Mouse (Mus musculus): ENCODE data around the gene Gmeb2.

Gmeb2 gene

GRCm38 (mm10) chr2:181274639-181275038 is 13.2 kb downstream of the Gmeb2 start:
- no peak for DNase-seq (ENCODE audit: low spot score)

- DNase-seq (ENCODE audit: low spot score), result no peak
These were observed 14.0 kb downstream of the Gmeb2 start for GRCm38 (mm10) chr2:181273829-181274228.

GRCm38 (mm10) chr2:181272092-181272491 is 15.7 kb downstream of the Gmeb2 start:
- DNase-seq (ENCODE audit: low spot score), result no peak

DNA sequence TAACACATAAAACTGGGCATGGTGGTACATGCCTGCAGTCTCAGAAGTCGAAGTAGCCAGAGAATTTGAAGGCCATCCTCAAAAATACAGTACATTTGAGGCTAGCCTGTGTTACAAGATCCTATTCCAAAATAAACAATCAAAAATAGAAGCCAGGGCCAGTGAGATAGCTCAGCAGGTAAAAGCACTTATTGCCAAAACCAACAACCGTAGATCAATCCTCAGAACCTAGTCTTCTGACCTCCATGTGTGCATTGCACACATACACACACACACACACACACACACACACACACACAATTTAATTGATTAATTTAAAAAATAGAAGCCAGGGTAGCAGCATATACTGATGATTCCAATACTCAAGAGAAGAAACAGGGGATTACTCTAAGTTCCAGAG is 21.0 kb downstream of the Gmeb2 start:
- no peak for DNase-seq (ENCODE audit: low spot score)

GRCm38 (mm10) chr2:181253248-181253647 is 34.6 kb downstream of the Gmeb2 start:
- DNase-seq (ENCODE audit: low spot score), result no peak

DNA sequence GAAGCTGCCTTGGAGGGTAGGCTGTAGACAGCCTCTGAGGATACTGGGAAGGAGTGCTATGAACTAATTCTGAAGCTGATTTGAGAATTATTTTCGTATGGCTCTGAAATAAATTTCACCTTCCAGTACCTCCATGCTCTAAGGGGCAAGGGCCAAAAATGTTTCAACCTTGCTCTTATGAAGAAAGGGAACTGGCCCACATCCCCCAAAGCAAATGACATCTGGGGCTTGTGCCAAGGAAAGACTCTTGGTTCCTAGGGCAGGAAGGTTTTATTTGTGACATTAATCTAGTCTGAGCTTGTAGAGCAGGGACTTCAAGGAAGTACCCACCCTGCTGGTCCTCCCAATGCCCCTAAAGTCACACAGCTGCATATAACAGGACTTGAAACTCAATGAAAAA is 36.0 kb downstream of the Gmeb2 start:
- no peak for DNase-seq (ENCODE audit: low spot score)

GRCm38 (mm10) chr2:181249217-181249616 is 38.6 kb downstream of the Gmeb2 start:
- peak; percentile 71 for DNase-seq (ENCODE audit: low spot score)

GRCm38 (mm10) chr2:181245031-181245430 is 42.8 kb downstream of the Gmeb2 start:
- DNase-seq (ENCODE audit: low spot score), result peak; percentile 38

- DNase-seq (ENCODE audit: low spot score), result peak; percentile 74
These were observed 44.0 kb downstream of the Gmeb2 start for GRCm38 (mm10) chr2:181243706-181244394.

- no peak for DNase-seq (ENCODE audit: low spot score)
These were observed 45.5 kb downstream of the Gmeb2 start for GRCm38 (mm10) chr2:181242314-181242665.

DNA sequence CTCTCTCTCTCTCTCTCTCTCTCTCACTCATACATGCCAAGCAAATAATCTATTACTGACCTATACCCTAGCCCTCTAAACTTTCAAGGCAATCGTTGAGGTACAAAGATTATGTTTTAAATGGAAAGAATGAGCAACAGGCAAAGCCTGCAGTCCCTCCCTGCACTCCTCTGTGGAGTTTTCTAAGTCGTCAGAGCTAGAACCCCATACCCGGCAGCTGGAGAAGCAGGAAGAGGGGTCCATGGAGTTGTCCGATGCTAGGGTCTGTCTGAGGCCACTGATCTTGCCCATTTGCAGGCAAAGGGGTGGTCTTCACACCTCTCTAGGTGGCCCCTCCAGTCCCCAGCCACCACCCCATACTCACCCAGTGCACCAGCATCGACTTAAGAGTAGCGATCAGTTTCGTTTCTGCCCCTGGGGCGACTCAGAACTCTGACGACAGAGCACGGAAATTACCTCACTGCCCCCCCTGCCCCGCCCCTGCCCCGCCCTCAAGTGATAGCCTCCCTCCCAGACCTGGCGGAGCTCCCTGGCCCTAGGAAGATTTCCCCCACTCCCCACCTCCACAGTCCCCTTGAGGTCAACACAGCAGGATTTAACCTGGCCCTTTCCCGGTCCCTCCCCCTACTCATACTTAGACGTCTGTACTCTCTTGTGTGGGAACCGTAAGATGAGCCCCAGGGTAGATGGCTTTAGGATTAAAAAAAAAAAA is 46.1 kb downstream of the Gmeb2 start, which contains the start of gene Helz2:
Helz2 (minus strand) TSS at position 426 of the 712 bp plus-strand sequence.
- peak; percentile 70 for DNase-seq (ENCODE audit: low spot score)

- DNase-seq (ENCODE audit: low spot score), result no peak
These were observed 46.9 kb downstream of the Gmeb2 start for GRCm38 (mm10) chr2:181240806-181241440.

DNA sequence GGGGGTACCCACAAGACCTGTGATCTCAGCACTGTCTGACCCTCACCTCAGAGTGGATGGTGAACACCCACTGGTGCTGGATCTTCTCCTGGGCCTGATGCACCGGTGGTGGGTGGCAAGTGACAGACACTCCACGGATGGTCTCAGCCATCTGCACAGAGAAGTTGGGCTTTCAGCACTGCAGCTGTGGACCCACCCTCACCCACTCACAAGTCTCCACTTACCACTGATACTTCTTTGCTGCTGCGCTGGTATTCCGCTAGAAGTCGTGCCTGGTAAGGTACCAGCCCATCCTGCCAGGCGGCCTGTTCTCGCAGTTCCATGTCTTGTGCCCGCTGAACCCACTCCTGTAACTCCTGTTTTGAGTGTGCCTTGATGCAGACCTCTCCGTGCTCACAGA is 48.6 kb downstream of the Gmeb2 start:
- DNase-seq (ENCODE audit: low spot score), result no peak

- no peak for DNase-seq (ENCODE audit: low spot score)
These were observed 49.0 kb downstream of the Gmeb2 start for GRCm38 (mm10) chr2:181238861-181239260.

- DNase-seq (ENCODE audit: low spot score), result no peak
These were observed 49.7 kb downstream of the Gmeb2 start for GRCm38 (mm10) chr2:181238091-181238610.

DNA sequence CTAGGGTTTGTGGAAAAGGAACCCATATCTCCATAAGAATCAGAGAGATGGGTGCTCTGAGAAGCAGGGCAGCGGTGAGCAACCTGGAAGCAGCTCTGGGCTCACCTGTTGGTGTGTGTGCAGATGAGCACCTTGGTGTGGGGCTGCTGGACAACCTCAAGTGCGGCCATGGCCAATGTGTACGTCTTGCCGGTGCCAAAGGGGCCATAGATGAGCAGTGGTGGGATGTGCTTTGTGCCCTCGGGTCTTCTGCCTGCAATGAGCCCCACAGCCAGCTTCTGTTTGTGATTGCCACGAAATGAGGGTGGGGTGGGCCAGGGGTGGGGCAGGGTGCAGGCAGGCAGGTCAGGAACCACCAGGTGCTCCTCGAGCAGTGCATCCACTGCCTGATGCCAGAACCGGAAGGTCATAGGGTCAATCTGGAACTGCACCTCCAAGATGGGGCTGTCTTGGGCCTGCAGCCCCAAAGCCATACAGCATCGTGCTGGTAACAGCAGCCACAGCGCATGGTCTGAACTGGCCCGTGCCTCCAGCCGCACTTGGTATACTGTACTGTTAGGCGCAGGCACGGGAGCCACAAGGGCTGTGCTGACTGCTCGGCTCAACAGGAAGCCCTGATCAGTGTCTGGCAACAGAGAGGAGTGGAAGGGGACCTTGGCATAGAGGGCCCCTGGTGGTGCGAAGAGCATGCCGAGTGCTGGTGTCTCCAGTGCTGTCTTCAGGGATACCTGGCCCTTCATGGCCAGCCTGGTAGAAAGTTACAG is 50.4 kb downstream of the Gmeb2 start:
- no peak for DNase-seq (ENCODE audit: low spot score)

DNA sequence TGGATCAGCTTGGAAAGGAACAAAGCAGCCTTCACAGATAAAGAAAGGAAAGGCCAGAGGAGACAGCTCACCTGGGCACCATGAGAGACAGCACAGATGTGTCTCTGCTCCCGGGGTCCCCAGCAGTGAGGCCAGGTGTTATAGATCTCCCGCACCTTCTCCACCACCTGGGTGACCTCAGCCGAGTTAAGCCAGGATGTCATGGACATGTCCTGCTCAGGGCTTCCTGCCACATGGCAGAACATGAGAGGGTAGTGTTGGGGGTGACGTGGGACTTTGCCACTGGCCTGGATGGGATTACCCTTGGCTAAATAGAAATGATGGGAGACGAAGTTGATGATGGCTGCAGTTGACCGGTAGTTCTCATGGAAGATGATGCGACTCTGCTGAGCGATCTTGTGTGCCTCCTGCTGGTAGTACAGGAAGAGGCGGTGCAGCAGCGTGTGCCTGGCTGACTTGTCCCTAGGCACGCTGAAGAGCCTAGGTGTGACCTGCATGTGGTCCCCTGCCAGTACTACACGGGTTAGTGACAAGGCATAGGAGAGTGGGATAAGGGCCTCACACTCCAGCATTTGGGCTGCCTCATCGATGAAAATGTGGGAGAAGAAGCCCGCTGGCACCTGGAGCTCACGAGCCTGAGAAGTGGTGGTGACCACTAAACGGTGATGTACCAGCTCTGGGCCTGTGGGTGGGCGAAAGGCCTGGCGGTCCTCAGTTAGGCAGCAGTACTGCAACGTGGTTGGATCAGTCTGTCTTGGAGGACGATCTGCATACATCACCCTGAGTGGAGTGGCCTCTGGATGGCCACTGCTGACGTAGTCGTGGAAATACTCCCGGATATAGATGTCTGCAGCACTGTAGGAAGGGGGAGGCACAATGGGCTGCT is 51.9 kb downstream of the Gmeb2 start:
- no peak for DNase-seq (ENCODE audit: low spot score)

- no peak for DNase-seq (ENCODE audit: low spot score)
These were observed 53.2 kb downstream of the Gmeb2 start for GRCm38 (mm10) chr2:181234680-181235079.

DNA sequence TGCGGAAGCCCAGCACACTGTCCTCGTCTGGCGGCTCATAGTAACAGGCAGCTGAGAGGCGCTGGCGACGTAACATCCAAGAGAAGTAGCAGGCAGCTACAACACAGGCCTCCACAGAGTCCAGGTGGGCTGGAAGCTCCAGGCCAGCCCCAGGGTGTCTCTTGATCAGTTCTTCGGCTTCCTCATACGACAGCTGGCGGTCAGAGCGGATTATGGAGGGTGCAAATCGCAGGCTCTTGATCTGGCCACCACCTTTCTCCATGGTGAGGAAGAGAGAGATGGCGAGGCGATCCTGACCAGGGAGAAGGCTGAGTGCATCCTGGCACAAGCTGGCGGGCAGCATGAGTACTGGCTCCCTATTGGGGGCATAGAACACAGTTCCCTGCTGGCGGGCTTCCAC is 54.4 kb downstream of the Gmeb2 start:
- no peak for DNase-seq (ENCODE audit: low spot score)

DNA sequence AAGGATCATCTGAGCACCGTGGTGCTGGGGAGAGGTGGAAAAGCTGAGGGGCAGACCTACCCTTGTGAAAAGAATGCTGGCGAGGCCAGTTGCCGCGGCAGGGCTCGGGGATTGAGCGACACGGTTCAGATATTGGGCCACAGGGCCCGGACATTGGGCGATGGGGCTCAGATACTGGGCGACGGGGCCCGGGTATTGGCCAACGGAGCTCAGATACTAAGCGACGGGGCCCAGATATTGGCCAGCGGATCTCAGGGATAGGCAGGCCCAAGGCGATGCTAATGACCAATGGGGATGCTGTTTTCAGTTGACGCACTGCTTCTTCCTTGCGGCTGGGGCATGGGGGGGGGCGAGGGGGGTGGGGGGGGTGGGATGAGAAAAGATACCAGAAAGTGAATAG is 56.7 kb downstream of the Gmeb2 start:
- no peak for DNase-seq (ENCODE audit: low spot score)

DNA sequence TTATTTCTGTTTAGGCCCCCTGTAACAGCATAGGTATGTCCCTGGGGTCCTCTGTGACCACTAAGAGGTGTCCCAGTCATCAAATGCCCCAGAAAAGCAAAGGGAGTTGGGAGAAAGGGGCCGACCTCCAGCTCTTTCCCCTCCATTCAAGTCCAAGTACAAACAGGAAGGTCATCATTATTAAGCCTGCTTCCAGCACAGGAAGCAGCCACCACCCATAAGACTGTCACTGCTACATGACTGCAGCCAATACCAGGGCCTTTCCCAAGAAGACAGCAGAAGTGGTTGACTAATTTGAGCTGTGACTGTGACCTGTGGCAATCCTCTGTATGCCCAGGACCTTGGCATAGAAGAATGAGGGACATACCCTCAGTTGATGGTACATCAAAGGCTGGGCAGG is 59.5 kb downstream of the Gmeb2 start:
- DNase-seq (ENCODE audit: low spot score), result no peak
